Mouse (Mus musculus): Measurements from ENCODE around the gene Gm1673. TPM values are rescaled to one million over a fixed set of nuclear protein-coding genes. Genes with fewer than 3 reads are reported as not detected.

Gene Gm1673
- polyA plus RNA-seq, 1 experiment from 2014 or later: 214 TPM

GRCm38 (mm10) chr5:33959382-33959781 lies 23.9 kb upstream of the Gm1673 start:
- WGBS: 85% methylated on average over 4 of the region's 4 CpGs
- H3K36me3 ChIP-seq (replicated peaks): no peaks in the 10 kb centered on the region
- peaks cover 13% of the 10 kb centered on the region; the same call in 1 of the 2 replicates for H3K9me3 ChIP-seq
- H3K27me3 ChIP-seq (replicated peaks; ENCODE audit: low read depth, poor library complexity, severe bottlenecking): no peaks in the 10 kb centered on the region
- no peaks in the 10 kb centered on the region for H3K4me1 ChIP-seq
- no peak overlapping the region for H3K27ac ChIP-seq (replicated peaks)
- DNase-seq (ENCODE audit: low spot score): no peak
- no peak overlapping the region for H3K4me3 ChIP-seq

GRCm38 (mm10) chr5:33974736-33975135 lies 8.5 kb upstream of the Gm1673 start:
- Histone ChIP-seq H3K9me3 (0 out of 2 replicates have a peak, but pooled peaks cover 2% of the 10 kb centered on the region), H3K27me3 (replicated peaks; ENCODE audit: low read depth, poor library complexity, severe bottlenecking) (no peaks in the 10 kb centered on the region), H3K27ac (replicated peaks) (no peak overlapping the region), H3K4me1 (no peaks in the 10 kb centered on the region), H3K36me3 (replicated peaks) (no peaks in the 10 kb centered on the region; the same call in 1 of the 2 replicates), H3K4me3 (no peak overlapping the region)
- no peak for DNase-seq (ENCODE audit: low spot score)
- 70% methylated on average over 2 of the region's 2 CpGs for WGBS

GRCm38 (mm10) chr5:33976267-33976666 lies 7.0 kb upstream of the Gm1673 start:
- H3K27ac ChIP-seq (replicated peaks): no peak overlapping the region
- no peaks in the 10 kb centered on the region for H3K4me1 ChIP-seq
- 52% methylated on average over 3 of the region's 3 CpGs for WGBS
- no peak for DNase-seq (ENCODE audit: low spot score)
- no peak overlapping the region for H3K4me3 ChIP-seq
- 0 out of 2 replicates have a peak, but pooled peaks cover 2% of the 10 kb centered on the region for H3K9me3 ChIP-seq
- no peaks in the 10 kb centered on the region for H3K27me3 ChIP-seq (replicated peaks; ENCODE audit: low read depth, poor library complexity, severe bottlenecking)
- no peaks in the 10 kb centered on the region; the same call in 1 of the 2 replicates for H3K36me3 ChIP-seq (replicated peaks)

- DNase-seq (ENCODE audit: low spot score): no peak
- Histone ChIP-seq H3K9me3 (0 out of 2 replicates have a peak, but pooled peaks cover 2% of the 10 kb centered on the region), H3K36me3 (replicated peaks) (peaks cover 12% of the 10 kb centered on the region), H3K27me3 (replicated peaks; ENCODE audit: low read depth, poor library complexity, severe bottlenecking) (peaks cover 6% of the 10 kb centered on the region; the same call in 1 of the 2 replicates), H3K4me3 (peak overlapping the region; percentile 97), H3K4me1 (peaks cover 40% of the 10 kb centered on the region), H3K27ac (replicated peaks) (peak overlapping the region; percentile 93)
- 3% methylated on average over 26 of the region's 26 CpGs for WGBS
Measured at GRCm38 (mm10) chr5:33982731-33983259, 438 bp upstream of the Gm1673 start.

GRCm38 (mm10) chr5:33994671-33995625 lies 11.7 kb downstream of the Gm1673 start:
- peaks cover 68% of the 10 kb centered on the region for H3K27me3 ChIP-seq (replicated peaks; ENCODE audit: low read depth, poor library complexity, severe bottlenecking)
- peak overlapping the region; percentile 72 for H3K4me3 ChIP-seq
- WGBS: 30% methylated on average over 28 of the region's 28 CpGs
- no peaks in the 10 kb centered on the region for H3K9me3 ChIP-seq
- H3K36me3 ChIP-seq (replicated peaks): no peaks in the 10 kb centered on the region
- peak; percentile 56 for DNase-seq (ENCODE audit: low spot score)
- H3K27ac ChIP-seq (replicated peaks): peak overlapping the region; percentile 84; the same call in 1 of the 2 replicates
- peaks cover 35% of the 10 kb centered on the region for H3K4me1 ChIP-seq

- WGBS: under 1% methylated on average over 90 of the region's 90 CpGs
- Histone ChIP-seq H3K27me3 (replicated peaks; ENCODE audit: low read depth, poor library complexity, severe bottlenecking) (peaks cover 76% of the 10 kb centered on the region), H3K4me1 (peaks cover 35% of the 10 kb centered on the region), H3K9me3 (no peaks in the 10 kb centered on the region), H3K4me3 (peak within 1 kb of the TSS; percentile 72), H3K36me3 (replicated peaks) (peaks cover 5% of the 10 kb centered on the region; the same call in 1 of the 2 replicates), H3K27ac (replicated peaks) (peak within 1 kb of the TSS; percentile 84)
- DNase-seq (ENCODE audit: low spot score): peak; percentile 87
Measured at GRCm38 (mm10) chr5:33995843-33996693, 12.8 kb downstream of the Gm1673 start, which contains the start of gene Nat8l. Nat8l (plus strand) TSS chr5:33995984.

GRCm38 (mm10) chr5:33996694-33997045 lies 13.4 kb downstream of the Gm1673 start:
- Histone ChIP-seq H3K36me3 (replicated peaks) (peaks cover 11% of the 10 kb centered on the region; the same call in 1 of the 2 replicates), H3K4me1 (peaks cover 35% of the 10 kb centered on the region), H3K9me3 (no peaks in the 10 kb centered on the region), H3K27me3 (replicated peaks; ENCODE audit: low read depth, poor library complexity, severe bottlenecking) (peaks cover 82% of the 10 kb centered on the region), H3K4me3 (peak overlapping the region; percentile 72), H3K27ac (replicated peaks) (peak overlapping the region; percentile 84)
- WGBS: 2% methylated on average over 55 of the region's 55 CpGs
- DNase-seq (ENCODE audit: low spot score): no peak

GRCm38 (mm10) chr5:33997051-33997741 lies 14.0 kb downstream of the Gm1673 start:
- WGBS: 1% methylated on average over 80 of the region's 80 CpGs
- DNase-seq (ENCODE audit: low spot score): peak; percentile 54
- Histone ChIP-seq H3K4me3 (peak overlapping the region; percentile 72), H3K36me3 (replicated peaks) (peaks cover 13% of the 10 kb centered on the region; the same call in 1 of the 2 replicates), H3K27ac (replicated peaks) (peak overlapping the region; percentile 84), H3K4me1 (peaks cover 35% of the 10 kb centered on the region), H3K9me3 (no peaks in the 10 kb centered on the region), H3K27me3 (replicated peaks; ENCODE audit: low read depth, poor library complexity, severe bottlenecking) (peaks cover 82% of the 10 kb centered on the region)

GRCm38 (mm10) chr5:33997829-33998504 lies 14.7 kb downstream of the Gm1673 start:
- Histone ChIP-seq H3K36me3 (replicated peaks) (peaks cover 13% of the 10 kb centered on the region; the same call in 1 of the 2 replicates), H3K27ac (replicated peaks) (no peak overlapping the region), H3K4me3 (peak overlapping the region; percentile 72), H3K9me3 (no peaks in the 10 kb centered on the region), H3K27me3 (replicated peaks; ENCODE audit: low read depth, poor library complexity, severe bottlenecking) (peaks cover 78% of the 10 kb centered on the region), H3K4me1 (peaks cover 35% of the 10 kb centered on the region)
- DNase-seq (ENCODE audit: low spot score): no peak
- WGBS: 72% methylated on average over 20 of the region's 20 CpGs

- no peak overlapping the region for H3K27ac ChIP-seq (replicated peaks)
- H3K27me3 ChIP-seq (replicated peaks; ENCODE audit: low read depth, poor library complexity, severe bottlenecking): peaks cover 78% of the 10 kb centered on the region
- no peak for DNase-seq (ENCODE audit: low spot score)
- 82% methylated on average over 3 of the region's 3 CpGs for WGBS
- no peaks in the 10 kb centered on the region for H3K9me3 ChIP-seq
- no peak overlapping the region for H3K4me3 ChIP-seq
- H3K36me3 ChIP-seq (replicated peaks): peaks cover 13% of the 10 kb centered on the region; the same call in 1 of the 2 replicates
- peaks cover 35% of the 10 kb centered on the region for H3K4me1 ChIP-seq
Measured at GRCm38 (mm10) chr5:33998505-33998877, 15.3 kb downstream of the Gm1673 start.

- Histone ChIP-seq H3K27me3 (replicated peaks; ENCODE audit: low read depth, poor library complexity, severe bottlenecking) (peaks cover 69% of the 10 kb centered on the region), H3K9me3 (no peaks in the 10 kb centered on the region), H3K27ac (replicated peaks) (no peak overlapping the region), H3K36me3 (replicated peaks) (peaks cover 13% of the 10 kb centered on the region; the same call in 1 of the 2 replicates), H3K4me3 (no peak overlapping the region), H3K4me1 (peaks cover 35% of the 10 kb centered on the region)
- DNase-seq (ENCODE audit: low spot score): no peak
- WGBS: 89% methylated on average over 6 of the region's 6 CpGs
Measured at GRCm38 (mm10) chr5:33999466-34000090, 16.3 kb downstream of the Gm1673 start.
